Mouse (Mus musculus): ENCODE results near the gene Krt27.

Gene Krt27

GRCm38 (mm10) chr11:99333426-99333825, 17.5 kb downstream of the Krt27 start:
- in situ Hi-C loops (cut with MboI; ENCODE audit: low sequenced_read_pairs) = no loop called here

GRCm38 (mm10) chr11:99329655-99330054, 21.2 kb downstream of the Krt27 start:
- in situ Hi-C loops (cut with MboI; ENCODE audit: low sequenced_read_pairs) = no loop called here

GRCm38 (mm10) chr11:99322851-99323250, 28.1 kb downstream of the Krt27 start, which contains the start of gene Krt25:
Gene Krt25, minus strand, starts transcription at chr11:99322951.
- in situ Hi-C loops (cut with MboI; ENCODE audit: low sequenced_read_pairs) = no loop called here

GRCm38 (mm10) chr11:99321094-99321493, 29.8 kb downstream of the Krt27 start:
- in situ Hi-C loops (cut with MboI; ENCODE audit: low sequenced_read_pairs) = no loop called here

- in situ Hi-C loops (cut with MboI; ENCODE audit: low sequenced_read_pairs) = no loop called here
These were observed 31.8 kb downstream of the Krt27 start for GRCm38 (mm10) chr11:99319127-99319526.

- in situ Hi-C loops (cut with MboI; ENCODE audit: low sequenced_read_pairs) = no loop called here
These were observed 34.4 kb downstream of the Krt27 start for GRCm38 (mm10) chr11:99316543-99316942.

- in situ Hi-C loops (cut with MboI; ENCODE audit: low sequenced_read_pairs) = no loop called here
These were observed 36.3 kb downstream of the Krt27 start for GRCm38 (mm10) chr11:99314594-99314993.

- in situ Hi-C loops (cut with MboI; ENCODE audit: low sequenced_read_pairs) = no loop called here
These were observed 40.0 kb downstream of the Krt27 start for GRCm38 (mm10) chr11:99310882-99311281.

GRCm38 (mm10) chr11:99307579-99307978, 43.3 kb downstream of the Krt27 start:
- in situ Hi-C loops (cut with MboI; ENCODE audit: low sequenced_read_pairs) = no loop called here

Data from CH12F3 (cell line).